Mouse (Mus musculus): ENCODE results near the gene Zkscan6.

Zkscan6 gene

GRCm38 (mm10) chr11:65814381-65814780 lies 7.4 kb downstream of the Zkscan6 start:
- peak; percentile 43 to 53 for DNase-seq

GRCm38 (mm10) chr11:65816237-65816636 lies 9.3 kb downstream of the Zkscan6 start:
- DNase-seq: no peak

GRCm38 (mm10) chr11:65818193-65818592 lies 11.2 kb downstream of the Zkscan6 start:
- DNase-seq: no peak

- peak; percentile 28 to 37 for DNase-seq
These were observed 13.3 kb downstream of the Zkscan6 start for GRCm38 (mm10) chr11:65820280-65820679.

- peak; percentile 78 to 86 for DNase-seq
These were observed 13.9 kb downstream of the Zkscan6 start for GRCm38 (mm10) chr11:65820877-65821276.

GRCm38 (mm10) chr11:65824556-65824955 lies 17.6 kb downstream of the Zkscan6 start:
- DNase-seq: no peak

- DNase-seq: peak; percentile 69 to 76
These were observed 32.0 kb downstream of the Zkscan6 start for GRCm38 (mm10) chr11:65838999-65839398.

GRCm38 (mm10) chr11:65846446-65846845 lies 39.5 kb downstream of the Zkscan6 start:
- DNase-seq: no peak

- DNase-seq: peak in 1 of 2 experiments; percentile 42
These were observed 45.1 kb downstream of the Zkscan6 start for GRCm38 (mm10) chr11:65852066-65852465.

- no peak for DNase-seq
These were observed 54.5 kb downstream of the Zkscan6 start for GRCm38 (mm10) chr11:65861476-65861875.

GRCm38 (mm10) chr11:65877146-65877775 lies 70.3 kb downstream of the Zkscan6 start:
- no peak for DNase-seq

Measured in cerebellum, postnatal 14 days (tissue).